Comparison of ENCODE assay signal across 10 mouse cellular contexts in the genomic region with DNA sequence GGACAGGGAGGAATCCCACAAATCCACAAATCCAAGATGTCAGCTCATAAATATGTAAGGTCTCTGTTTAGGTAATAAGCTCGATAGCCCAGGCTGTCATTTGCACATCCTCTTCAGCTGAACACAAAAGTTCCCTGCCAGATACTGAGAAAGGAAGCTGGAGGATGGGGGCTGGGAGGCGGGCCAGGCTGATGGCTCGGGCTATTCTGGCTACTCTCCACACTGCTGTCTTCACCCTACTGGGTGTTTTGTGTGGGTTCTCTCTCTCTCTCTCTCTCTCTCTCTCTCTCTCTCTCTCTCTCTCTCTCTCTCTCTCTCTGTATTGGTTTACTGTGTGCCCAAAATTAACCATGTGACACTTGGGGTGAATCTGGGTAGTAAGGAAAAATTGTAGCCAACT.
DNase-seq lines count a peak whose midpoint lies in the region; TF ChIP-seq lines count a peak whose summit lies in the region.
"Had no signal": no experiment of that assay in that cellular context is flagged by ENCODE, and none has a peak within 500 bp of the region (broad histone marks: within the 10 kb centered on the region; RNA-seq: fewer than 3 reads in every experiment).

No protein-coding gene starts in this region.

- intact Hi-C loops in heart, postnatal 36 days (cut with DNase I) = no loop called here

- no peak overlapping the region for H3K4me3 ChIP-seq in lung, adult 2 months (replicated peaks; ENCODE audit: extremely low read depth, low read depth, low read length)
- H3K4me3 ChIP-seq: limb, embryonic 12.5 days had no signal

- no peak for TF ChIP-seq POLR2A in lung, adult 2 months (IDR thresholded peaks at IDR 0.05; ENCODE audit: borderline replicate concordance, extremely low read depth, low read depth, low read length)

- H3K4me1 ChIP-seq in lung, adult 2 months (ENCODE audit: control insufficient read depth, insufficient read depth, low read length) = no peaks in the 10 kb centered on the region

- WGBS in lung, adult 2 months = 25% methylated on average over 3 of the region's 3 CpGs

- peak; percentile 17 for DNase-seq in embryo, embryonic 11 days
- no peak for DNase-seq in embryo, embryonic 10.5 days (ENCODE audit: low spot score)
- DNase-seq in lung, postnatal 10 days = peak; percentile 51
- DNase-seq in lung, adult 2 months = no peak
- peak; percentile 66 to 70 for DNase-seq in heart, adult 18-20 months
- DNase-seq in heart, postnatal 36 days = peak; percentile 44 to 46
- DNase-seq in testis, postnatal 14 days (ENCODE audit: low spot score) = no peak
- DNase-seq in spleen, postnatal 14 days (ENCODE audit: low spot score in 2 of 2) = no peak
- DNase-seq: adrenal gland, adult 2 months had no signal

- no peak for TF ChIP-seq CTCF in lung, adult 2 months (IDR thresholded peaks at IDR 0.05; ENCODE audit: insufficient read depth, low read length)

Comparison
In these comparisons a context has a peak if more than half of its experiments do, and no peak if none do; other contexts are left out.
1. DNase-seq: peak in embryo, embryonic 11 days (single experiment), lung, postnatal 10 days (single experiment), heart, adult 18-20 months (2 of 2) and heart, postnatal 36 days (2 of 2); none in embryo, embryonic 10.5 days (single experiment), lung, adult 2 months (single experiment), testis, postnatal 14 days (single experiment) and spleen, postnatal 14 days (0 of 2).